Mouse (Mus musculus) liver, embryonic 15.5 days (tissue): Measurements from ENCODE around the gene Ddx47. TPM values are rescaled to one million over a fixed set of nuclear protein-coding genes. Genes with fewer than 3 reads are reported as not detected.

Experiments
- ATAC-seq: fragments of 200-750 bp; cut with Nextera tagmentation; 2 replicates; pipeline ENCODE4 v1.8.0; 2017; ENCODE audit warnings: moderate number of reproducible peaks, mild to moderate bottlenecking, moderate library complexity; ENCODE audit not compliant: insufficient read depth
- H3K27ac ChIP-seq: fragments of 300-500 bp; sonication (generic); replicated peaks from 2 replicates; pipeline ENCODE4 v1.5.1; 2015; ENCODE audit warnings: mild to moderate bottlenecking, inconsistent platforms
- H3K27me3 ChIP-seq: fragments of 300-500 bp; sonication (generic); 2 replicates; pipeline ENCODE4 v1.6.1; 2015; ENCODE audit warnings: mild to moderate bottlenecking, inconsistent platforms
- H3K36me3 ChIP-seq: fragments of 300-500 bp; sonication (generic); replicated peaks from 2 replicates; pipeline ENCODE4 v1.6.1; 2015; ENCODE audit warnings: moderate library complexity, mild to moderate bottlenecking, inconsistent platforms
- H3K4me1 ChIP-seq: fragments of 300-500 bp; sonication (generic); replicated peaks from 2 replicates; pipeline ENCODE4 v1.6.1; 2015; ENCODE audit warnings: inconsistent platforms
- H3K4me2 ChIP-seq: fragments of 300-500 bp; sonication (generic); 2 replicates; pipeline ENCODE4 v1.6.1; 2015; ENCODE audit warnings: moderate library complexity, mild to moderate bottlenecking, inconsistent platforms
- H3K4me3 ChIP-seq: fragments of 300-500 bp; sonication (generic); replicated peaks from 2 replicates; pipeline ENCODE4 v1.5.1; 2015; ENCODE audit warnings: mild to moderate bottlenecking, inconsistent platforms
- H3K9ac ChIP-seq: fragments of 300-500 bp; sonication (generic); 2 replicates; pipeline ENCODE4 v1.6.1; 2015; ENCODE audit warnings: moderate library complexity, mild to moderate bottlenecking, inconsistent platforms
- H3K9me3 ChIP-seq: fragments of 300-500 bp; sonication (generic); replicated peaks from 2 replicates; pipeline ENCODE4 v1.6.1; 2016; ENCODE audit warnings: inconsistent platforms
- WGBS: fragments of 180-500 bp; shearing (Covaris S2); methylation state at CpG from one replicate; pipeline ENCODE4 v1.1.7; 2015; ENCODE audit warnings: mixed read lengths; ENCODE audit not compliant: insufficient replicate concordance; 5-methylcytosine and 5-hydroxymethylcytosine counted together
- polyA plus RNA-seq: library from polyadenylated mRNA; unstranded; fragments of >200 nt; fragmentation: Nextera tagmentation; extraction: Ambion mirVana; gene quantifications from 2 replicates; pipeline ENCODE4 v1.2.1, GENCODE M21; 2015

The Ddx47 gene
- polyA plus RNA-seq, 1 experiment from 2014 or later: 54.6 TPM

- no peak overlapping the region for H3K4me3 ChIP-seq
- H3K36me3 ChIP-seq: no peaks in the 10 kb centered on the region
- ATAC-seq: no peak
- H3K27ac ChIP-seq: no peak overlapping the region
- peaks cover 16% of the 10 kb centered on the region for H3K4me1 ChIP-seq
- no peak overlapping the region for H3K9ac ChIP-seq
- peaks cover 37% of the 10 kb centered on the region for H3K27me3 ChIP-seq
- WGBS: 57% methylated on average over 5 of the region's 5 CpGs
- H3K9me3 ChIP-seq: no peaks in the 10 kb centered on the region
- no peak overlapping the region for H3K4me2 ChIP-seq
Observed at GRCm38 (mm10) chr6:135068221-135068620, 56.8 kb downstream of the Ddx47 start.

DNA sequence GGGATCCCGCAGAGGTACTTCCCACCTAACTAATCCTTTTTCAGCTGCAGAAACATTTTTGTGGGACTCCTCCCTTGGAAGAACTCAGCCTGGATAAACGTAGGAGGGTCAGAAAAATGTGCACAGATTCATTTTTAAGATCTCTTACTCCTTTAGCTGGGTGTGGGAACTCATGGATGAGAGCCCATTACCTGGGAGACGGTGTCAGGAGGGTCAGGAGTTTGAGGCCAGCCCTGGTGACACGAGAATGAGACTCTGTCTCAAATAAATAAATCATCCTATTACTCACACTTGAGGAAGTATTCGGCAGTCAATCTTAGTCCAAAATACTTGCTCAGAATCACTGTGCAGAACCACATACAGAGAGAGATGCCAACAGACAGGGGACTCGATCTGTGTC lies 58.4 kb downstream of the Ddx47 start:
- no peaks in the 10 kb centered on the region for H3K9me3 ChIP-seq
- no peak overlapping the region for H3K4me2 ChIP-seq
- peaks cover 13% of the 10 kb centered on the region for H3K4me1 ChIP-seq
- H3K9ac ChIP-seq: no peak overlapping the region
- no peak overlapping the region for H3K27ac ChIP-seq
- ATAC-seq: no peak
- WGBS: 54% methylated on average over 6 of the region's 6 CpGs
- no peak overlapping the region for H3K4me3 ChIP-seq
- H3K36me3 ChIP-seq: no peaks in the 10 kb centered on the region
- peaks cover 33% of the 10 kb centered on the region for H3K27me3 ChIP-seq

GRCm38 (mm10) chr6:135070347-135070746 lies 58.9 kb downstream of the Ddx47 start:
- no peak overlapping the region for H3K27ac ChIP-seq
- no peaks in the 10 kb centered on the region for H3K9me3 ChIP-seq
- no peak for ATAC-seq
- WGBS: 59% methylated on average over 2 of the region's 2 CpGs
- peaks cover 8% of the 10 kb centered on the region for H3K4me1 ChIP-seq
- H3K9ac ChIP-seq: no peak overlapping the region
- no peak overlapping the region for H3K4me2 ChIP-seq
- H3K4me3 ChIP-seq: no peak overlapping the region
- H3K36me3 ChIP-seq: no peaks in the 10 kb centered on the region
- H3K27me3 ChIP-seq: peaks cover 29% of the 10 kb centered on the region

Other genes with a start within 250 kb of the Ddx47 start
- gene Dusp16, start 219.0 kb upstream of the Ddx47 start, polyA plus RNA-seq: 5.1 TPM in 2 replicates
- 2.1 and 2.4 TPM in 2 replicates for gene Crebl2, start 181.5 kb upstream of the Ddx47 start, polyA plus RNA-seq
- 5.6 and 5.7 TPM in 2 replicates for gene Gpr19, start 113.0 kb upstream of the Ddx47 start, polyA plus RNA-seq
- gene Cdkn1b, start 91.2 kb upstream of the Ddx47 start, polyA plus RNA-seq: 13.3 and 14.1 TPM in 2 replicates
- gene Apold1, start 29.9 kb upstream of the Ddx47 start, polyA plus RNA-seq: 2.8 TPM in 2 replicates
- 0.09 and 0.17 TPM in 2 replicates for gene Gprc5a, start 54.0 kb downstream of the Ddx47 start, polyA plus RNA-seq
- gene Gprc5d, start 106.7 kb downstream of the Ddx47 start, polyA plus RNA-seq: 0.08 and 0.15 TPM in 2 replicates
- 30.3 and 34.4 TPM in 2 replicates for gene Fam234b, start 186.4 kb downstream of the Ddx47 start, polyA plus RNA-seq
- 116 and 117 TPM in 2 replicates for gene Hebp1, start 186.4 kb downstream of the Ddx47 start, polyA plus RNA-seq
- gene Gsg1, start 242.7 kb downstream of the Ddx47 start, polyA plus RNA-seq: 0.08 and 0.16 TPM in 2 replicates